In the genomic region with DNA sequence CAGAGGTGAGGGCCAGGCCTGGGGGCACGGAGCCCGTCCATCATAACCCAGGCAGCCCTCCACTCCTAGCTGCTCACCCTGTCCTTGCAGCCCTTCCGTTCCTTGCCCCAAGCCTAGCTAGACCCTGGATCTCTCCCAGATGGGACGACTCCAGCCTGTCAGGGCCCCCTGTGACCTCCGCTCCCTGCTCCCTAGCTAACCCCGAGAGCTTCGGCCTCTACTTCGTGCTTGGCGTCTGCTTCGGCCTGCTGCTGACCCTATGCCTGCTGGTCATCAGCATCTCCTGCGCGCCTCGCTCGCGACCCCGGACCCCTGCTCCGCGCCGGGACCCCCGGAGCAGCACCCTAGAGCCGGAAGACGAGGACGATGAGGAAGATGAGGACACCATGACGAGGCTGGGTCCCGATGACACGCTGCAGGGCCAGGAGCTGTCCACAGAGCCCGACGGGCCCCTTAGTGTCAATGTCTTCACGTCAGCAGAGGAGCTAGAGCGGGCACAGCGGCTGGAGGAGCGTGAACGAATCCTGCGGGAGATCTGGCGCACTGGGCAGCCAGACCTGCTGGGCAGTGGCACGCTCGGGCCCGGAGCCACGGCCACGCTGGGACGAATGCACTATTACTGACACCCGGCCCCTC, we compare ENCODE assay signal across 8 mouse cellular contexts. TPM values are rescaled to one million over a fixed set of nuclear protein-coding genes. Genes with fewer than 3 reads are reported as not detected.
DNase-seq lines count a peak whose midpoint lies in the region; ATAC-seq and TF ChIP-seq lines count a peak whose summit lies in the region.

No protein-coding gene starts in this region.

- peaks cover 14% of the 10 kb centered on the region for H3K4me1 ChIP-seq in embryonic facial prominence, embryonic 11.5 days (ENCODE audit: control insufficient read depth, insufficient read depth, low read length)
- H3K4me1 ChIP-seq in hindbrain, embryonic 15.5 days (replicated peaks): peaks cover 22% of the 10 kb centered on the region
- H3K4me1 ChIP-seq in liver, postnatal 0 days (ENCODE audit: insufficient read depth): peaks cover 9% of the 10 kb centered on the region; the same call in 1 of the 2 replicates
- peaks cover 29% of the 10 kb centered on the region for H3K4me1 ChIP-seq in stomach, embryonic 16.5 days (ENCODE audit: control insufficient read depth, insufficient read depth, low read length)

- 0 out of 2 replicates have a peak, but pooled peaks have one; percentile 10 for ATAC-seq in embryonic facial prominence, embryonic 11.5 days (replicated peaks; ENCODE audit: insufficient number of reproducible peaks, low FRiP score, low TSS enrichment, low read depth)
- peak; percentile 23; the same call in 1 of the 2 replicates for ATAC-seq in hindbrain, embryonic 15.5 days (ENCODE audit: low FRiP score, low read depth)
- no peak for ATAC-seq in liver, postnatal 0 days
- ATAC-seq in stomach, embryonic 16.5 days (ENCODE audit: insufficient read depth, low FRiP score): no peak

- no peaks in the 10 kb centered on the region for H3K36me3 ChIP-seq in embryonic facial prominence, embryonic 11.5 days (replicated peaks; ENCODE audit: control insufficient read depth, insufficient read depth, low read depth, low read length)
- no peaks in the 10 kb centered on the region for H3K36me3 ChIP-seq in hindbrain, embryonic 15.5 days
- H3K36me3 ChIP-seq in liver, postnatal 0 days (replicated peaks; ENCODE audit: insufficient read depth, low read length): 0 out of 2 replicates have a peak, but pooled peaks cover 3% of the 10 kb centered on the region
- no peaks in the 10 kb centered on the region for H3K36me3 ChIP-seq in stomach, embryonic 16.5 days (ENCODE audit: control insufficient read depth, insufficient read depth, low read length)

- H3K9ac ChIP-seq in embryonic facial prominence, embryonic 11.5 days (replicated peaks; ENCODE audit: low read length): peak overlapping the region; percentile 73
- H3K9ac ChIP-seq in hindbrain, embryonic 15.5 days: peak overlapping the region; percentile 36
- H3K9ac ChIP-seq in liver, postnatal 0 days (replicated peaks): peak overlapping the region; percentile 61
- peak overlapping the region; percentile 87 for H3K9ac ChIP-seq in stomach, embryonic 16.5 days (ENCODE audit: low read length)

- peak overlapping the region; percentile 63 for H3K4me3 ChIP-seq in embryonic facial prominence, embryonic 11.5 days (ENCODE audit: low read depth, low read length)
- H3K4me3 ChIP-seq in hindbrain, embryonic 15.5 days: peak overlapping the region; percentile 40
- peak overlapping the region; percentile 56 for H3K4me3 ChIP-seq in liver, postnatal 0 days (ENCODE audit: low read depth, low read length)
- peak overlapping the region; percentile 62 for H3K4me3 ChIP-seq in stomach, embryonic 16.5 days (replicated peaks; ENCODE audit: low read length)

- DNase-seq in adrenal gland, postnatal 10 days: peak; percentile 43
- no peak for DNase-seq in adrenal gland, adult 18-20 months (ENCODE audit: low spot score in 2 of 2)
- no peak for DNase-seq in embryonic facial prominence, embryonic 11.5 days (ENCODE audit: low spot score)
- no peak for DNase-seq in liver, postnatal 0 days
- DNase-seq in left cerebral cortex, adult 11 months (ENCODE audit: low spot score): no peak
- DNase-seq in yolk sac, embryonic 10.5 days (ENCODE audit: low spot score): no peak

- no peak for TF ChIP-seq EP300 in liver, postnatal 0 days (IDR thresholded peaks at IDR 0.05; ENCODE audit: low read depth)

- peak overlapping the region; percentile 85 for H3K27ac ChIP-seq in embryonic facial prominence, embryonic 11.5 days (replicated peaks; ENCODE audit: low read depth, low read length)
- no peak overlapping the region for H3K27ac ChIP-seq in hindbrain, embryonic 15.5 days (replicated peaks)
- peak overlapping the region; percentile 77 for H3K27ac ChIP-seq in liver, postnatal 0 days (ENCODE audit: low read depth)
- H3K27ac ChIP-seq in stomach, embryonic 16.5 days (ENCODE audit: low read length): peak overlapping the region; percentile 96

- H3K27me3 ChIP-seq in embryonic facial prominence, embryonic 11.5 days (ENCODE audit: control insufficient read depth, insufficient read depth, low read length): no peaks in the 10 kb centered on the region
- H3K27me3 ChIP-seq in hindbrain, embryonic 15.5 days: peaks cover 34% of the 10 kb centered on the region
- H3K27me3 ChIP-seq in liver, postnatal 0 days (ENCODE audit: insufficient read depth, low read length): peaks cover 12% of the 10 kb centered on the region
- H3K27me3 ChIP-seq in stomach, embryonic 16.5 days (ENCODE audit: control insufficient read depth, insufficient read depth, low read length): no peaks in the 10 kb centered on the region

- 7% methylated on average over 42 of the region's 42 CpGs for WGBS in embryonic facial prominence, embryonic 11.5 days
- 18% methylated on average over 42 of the region's 42 CpGs for WGBS in hindbrain, embryonic 15.5 days
- WGBS in liver, postnatal 0 days (ENCODE audit: insufficient replicate concordance): 50% methylated on average over 41 of the region's 42 CpGs
- 26% methylated on average over 42 of the region's 42 CpGs for WGBS in stomach, embryonic 16.5 days

- H3K4me2 ChIP-seq in embryonic facial prominence, embryonic 11.5 days (ENCODE audit: low read depth, low read length): peak overlapping the region; percentile 91
- H3K4me2 ChIP-seq in hindbrain, embryonic 15.5 days: peak overlapping the region; percentile 57
- H3K4me2 ChIP-seq in liver, postnatal 0 days (ENCODE audit: low read depth, low read length): peak overlapping the region; percentile 84
- H3K4me2 ChIP-seq in stomach, embryonic 16.5 days (ENCODE audit: low read depth, low read length): peak overlapping the region; percentile 81

- no peak for TF ChIP-seq CTCF in liver, postnatal 0 days (IDR thresholded peaks at IDR 0.05; ENCODE audit: low read depth)

- H3K9me3 ChIP-seq in embryonic facial prominence, embryonic 11.5 days (replicated peaks; ENCODE audit: control insufficient read depth, low read length): no peaks in the 10 kb centered on the region
- no peaks in the 10 kb centered on the region for H3K9me3 ChIP-seq in hindbrain, embryonic 15.5 days
- no peaks in the 10 kb centered on the region for H3K9me3 ChIP-seq in liver, postnatal 0 days (ENCODE audit: low read length)
- H3K9me3 ChIP-seq in stomach, embryonic 16.5 days (replicated peaks; ENCODE audit: control insufficient read depth, low read length): no peaks in the 10 kb centered on the region

RNA-seq across cellular contexts. Expression of gene Eva1b, which starts 1.6 kb away (rescaled TPM):
- 10 to 100 TPM; 36.3 to 41.2 TPM for total RNA-seq in adrenal gland, postnatal 10 days (2021)
- total RNA-seq in adrenal gland, adult 18-20 months (2021): 10 to 100 TPM; 13.3 to 13.8 TPM
- 48.9 and 51.0 TPM in 2 replicates for polyA plus RNA-seq in embryonic facial prominence, embryonic 11.5 days (2014; fragmentation: Nextera tagmentation; extraction: Ambion mirVana)
- 14.5 and 15.1 TPM in 2 replicates for polyA plus RNA-seq in hindbrain, embryonic 15.5 days (2015; fragmentation: Nextera tagmentation; extraction: Ambion mirVana)
- 17.1 and 17.7 TPM in 2 replicates for polyA plus RNA-seq in liver, postnatal 0 days (2015; fragmentation: Nextera tagmentation; extraction: Ambion mirVana)
- 46.4 and 49.7 TPM in 2 replicates for polyA plus RNA-seq in stomach, embryonic 16.5 days (2015; fragmentation: Nextera tagmentation; extraction: Ambion mirVana)

RNA-seq across cellular contexts. Expression of gene Sh3d21, which starts 14.1 kb away (rescaled TPM):
- 1 to 10 TPM; 3.3 to 3.9 TPM for total RNA-seq in adrenal gland, postnatal 10 days (2021)
- 1 to 10 TPM; 2.8 to 2.9 TPM for total RNA-seq in adrenal gland, adult 18-20 months (2021)
- polyA plus RNA-seq in embryonic facial prominence, embryonic 11.5 days (2014; fragmentation: Nextera tagmentation; extraction: Ambion mirVana): 4.7 and 5.0 TPM in 2 replicates
- polyA plus RNA-seq in hindbrain, embryonic 15.5 days (2015; fragmentation: Nextera tagmentation; extraction: Ambion mirVana): 1.4 and 2.0 TPM in 2 replicates
- 2.4 and 2.7 TPM in 2 replicates for polyA plus RNA-seq in liver, postnatal 0 days (2015; fragmentation: Nextera tagmentation; extraction: Ambion mirVana)
- polyA plus RNA-seq in stomach, embryonic 16.5 days (2015; fragmentation: Nextera tagmentation; extraction: Ambion mirVana): 7.3 and 8.6 TPM in 2 replicates

RNA-seq across cellular contexts. Expression of gene Stk40, which starts 45.4 kb away (rescaled TPM):
- 10 to 100 TPM; 48.4 to 53.0 TPM for total RNA-seq in adrenal gland, postnatal 10 days (2021)
- 10 to 100 TPM; 63.0 to 77.6 TPM for total RNA-seq in adrenal gland, adult 18-20 months (2021)
- polyA plus RNA-seq in embryonic facial prominence, embryonic 11.5 days (2014; fragmentation: Nextera tagmentation; extraction: Ambion mirVana): 22.7 and 23.8 TPM in 2 replicates
- polyA plus RNA-seq in hindbrain, embryonic 15.5 days (2015; fragmentation: Nextera tagmentation; extraction: Ambion mirVana): 29.6 and 33.9 TPM in 2 replicates
- 11.3 and 12.1 TPM in 2 replicates for polyA plus RNA-seq in liver, postnatal 0 days (2015; fragmentation: Nextera tagmentation; extraction: Ambion mirVana)
- polyA plus RNA-seq in stomach, embryonic 16.5 days (2015; fragmentation: Nextera tagmentation; extraction: Ambion mirVana): 28.4 and 29.6 TPM in 2 replicates

RNA-seq across cellular contexts. Expression of gene Lsm10, which starts 52.7 kb away (rescaled TPM):
- 10 to 100 TPM; 18.2 to 23.2 TPM for total RNA-seq in adrenal gland, postnatal 10 days (2021)
- total RNA-seq in adrenal gland, adult 18-20 months (2021): 10 to 100 TPM; 18.7 to 25.2 TPM
- polyA plus RNA-seq in embryonic facial prominence, embryonic 11.5 days (2014; fragmentation: Nextera tagmentation; extraction: Ambion mirVana): 46.1 and 47.0 TPM in 2 replicates
- polyA plus RNA-seq in hindbrain, embryonic 15.5 days (2015; fragmentation: Nextera tagmentation; extraction: Ambion mirVana): 45.8 and 50.3 TPM in 2 replicates
- 24.7 and 27.7 TPM in 2 replicates for polyA plus RNA-seq in liver, postnatal 0 days (2015; fragmentation: Nextera tagmentation; extraction: Ambion mirVana)
- 49.4 and 52.4 TPM in 2 replicates for polyA plus RNA-seq in stomach, embryonic 16.5 days (2015; fragmentation: Nextera tagmentation; extraction: Ambion mirVana)

RNA-seq across cellular contexts. Expression of gene Thrap3, which starts 53.4 kb away (rescaled TPM):
- total RNA-seq in adrenal gland, postnatal 10 days (2021): 100 to 1,000 TPM; 177 to 229 TPM
- total RNA-seq in adrenal gland, adult 18-20 months (2021): 100 to 1,000 TPM; 142 to 182 TPM
- polyA plus RNA-seq in embryonic facial prominence, embryonic 11.5 days (2014; fragmentation: Nextera tagmentation; extraction: Ambion mirVana): 211 and 232 TPM in 2 replicates
- 130 and 141 TPM in 2 replicates for polyA plus RNA-seq in hindbrain, embryonic 15.5 days (2015; fragmentation: Nextera tagmentation; extraction: Ambion mirVana)
- 47.8 and 62.4 TPM in 2 replicates for polyA plus RNA-seq in liver, postnatal 0 days (2015; fragmentation: Nextera tagmentation; extraction: Ambion mirVana)
- 164 and 176 TPM in 2 replicates for polyA plus RNA-seq in stomach, embryonic 16.5 days (2015; fragmentation: Nextera tagmentation; extraction: Ambion mirVana)

Comparison
In these comparisons a context has a peak if more than half of its experiments do, and no peak if none do; other contexts are left out.
1. ATAC-seq: peak in embryonic facial prominence, embryonic 11.5 days (single experiment) and hindbrain, embryonic 15.5 days (single experiment); none in liver, postnatal 0 days (single experiment) and stomach, embryonic 16.5 days (single experiment).
2. H3K9ac ChIP-seq: peak in every context shown above with its lines; median percentile 87 in stomach, embryonic 16.5 days; 73 in embryonic facial prominence, embryonic 11.5 days; 61 in liver, postnatal 0 days; 36 in hindbrain, embryonic 15.5 days.
3. Peak in every context shown above with its lines, with median percentiles within 50 percentile points of each other: H3K4me2 ChIP-seq and H3K4me3 ChIP-seq.